In the genomic region with DNA sequence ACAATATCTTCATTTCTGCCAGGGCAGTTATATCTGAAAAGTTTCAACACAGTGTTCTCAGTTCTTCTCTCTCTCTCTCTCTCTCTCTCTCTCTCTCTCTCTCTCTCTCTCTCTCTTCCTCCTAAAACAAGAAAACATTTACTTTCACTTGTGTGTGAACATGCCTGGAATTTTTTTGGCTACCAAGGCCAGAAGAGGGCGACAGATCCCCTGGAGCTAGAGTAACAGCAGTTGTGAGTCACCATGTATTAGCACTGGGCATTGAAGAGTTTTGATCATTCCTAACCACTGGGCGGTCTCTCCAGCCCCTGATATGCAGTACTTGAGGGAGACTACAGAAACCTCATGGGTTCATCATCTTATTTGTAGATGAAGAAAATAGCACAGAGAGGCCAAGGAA, we compare ENCODE assay signal across 8 mouse cellular contexts.
DNase-seq lines count a peak whose midpoint lies in the region.
"Had no signal": no experiment of that assay in that cellular context is flagged by ENCODE, and none has a peak within 500 bp of the region (broad histone marks: within the 10 kb centered on the region; RNA-seq: fewer than 3 reads in every experiment).

No protein-coding gene starts in this region.

- intact Hi-C loops in left cerebral cortex, postnatal 4 days (cut with DNase I), result no loop called here

- peak; percentile 5 to 18 for DNase-seq in left cerebral cortex, adult 18-20 months (ENCODE audit: low spot score in 2 of 2)
- DNase-seq in left cerebral cortex, postnatal 4 days, result no peak
- DNase-seq in urinary bladder, postnatal 36 days (ENCODE audit: low spot score in 2 of 2), result peak; percentile 6 to 16
- no peak for DNase-seq in urinary bladder, postnatal 25 days (ENCODE audit: low spot score)
- DNase-seq in adrenal gland, postnatal 36 days, result peak; percentile 27 to 31
- no peak for DNase-seq in neural tube, embryonic 10.5 days (ENCODE audit: extremely low spot score, low spot score)
- DNase-seq in cerebellum, adult 18-20 months, result no peak
- DNase-seq: gastrocnemius, postnatal 14 days had no signal

Comparison
In these comparisons a context has a peak if more than half of its experiments do, and no peak if none do; other contexts are left out.
1. DNase-seq: peak in left cerebral cortex, adult 18-20 months (2 of 2), urinary bladder, postnatal 36 days (2 of 2) and adrenal gland, postnatal 36 days (2 of 2); none in left cerebral cortex, postnatal 4 days (single experiment), urinary bladder, postnatal 25 days (single experiment), neural tube, embryonic 10.5 days (single experiment) and cerebellum, adult 18-20 months (0 of 2).